Mouse (Mus musculus) lung, postnatal 25 days (tissue): Measurements from ENCODE around the gene Usp26.
A peak's percentile ranks its signal among the peaks of the same experiment; 100 is the strongest.

Source experiments
- DNase-seq: peaks from one replicate; pipeline ENCODE4 v3.0.0; 2022; ENCODE audit warnings: low spot score

The Usp26 gene

GRCm38 (mm10) chrX:51801133-51801532 lies at the start of gene Usp26:
Gene Usp26, minus strand, starts transcription at chrX:51801233.
- DNase-seq: no peak

DNA sequence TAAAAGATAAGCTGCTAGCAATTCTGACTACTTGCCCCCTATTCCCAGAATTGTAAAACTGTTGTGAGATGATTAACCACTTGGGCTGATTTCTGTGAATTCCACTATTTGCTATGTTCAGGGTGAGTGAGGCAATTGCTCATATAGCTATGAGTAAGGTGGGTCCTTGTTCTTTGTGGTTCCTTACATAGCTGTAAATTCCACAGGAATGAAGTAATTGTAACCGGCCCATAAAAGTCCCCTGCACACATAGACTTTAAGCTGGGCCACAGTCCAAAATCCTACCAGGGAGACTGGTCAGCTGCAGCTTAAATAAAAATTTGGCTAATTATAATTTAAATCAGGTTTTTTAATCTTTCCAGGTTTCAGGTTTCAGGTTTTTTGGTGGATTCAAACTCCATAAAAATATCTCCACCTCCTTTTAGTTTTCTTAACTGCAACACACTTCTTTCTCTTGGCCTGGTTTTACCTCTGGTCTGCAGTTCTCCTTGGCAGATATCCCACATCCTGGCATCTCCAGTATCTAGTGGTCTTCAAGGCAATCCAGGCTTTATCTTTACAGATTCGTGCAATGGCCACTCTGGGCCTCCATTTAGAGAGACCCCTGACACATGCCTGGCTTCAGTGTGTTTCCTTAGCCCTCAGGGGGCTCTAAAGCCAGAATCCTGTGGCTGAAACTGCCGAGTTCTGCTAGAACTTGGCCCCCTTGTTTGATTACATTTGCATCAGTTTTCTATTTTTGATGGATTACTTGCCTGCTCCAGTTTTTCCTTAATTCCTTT lies 13.6 kb upstream of the Usp26 start:
- DNase-seq: no peak

- DNase-seq: no peak
Measured at GRCm38 (mm10) chrX:51767457-51767856, 33.6 kb downstream of the Usp26 start.

DNA sequence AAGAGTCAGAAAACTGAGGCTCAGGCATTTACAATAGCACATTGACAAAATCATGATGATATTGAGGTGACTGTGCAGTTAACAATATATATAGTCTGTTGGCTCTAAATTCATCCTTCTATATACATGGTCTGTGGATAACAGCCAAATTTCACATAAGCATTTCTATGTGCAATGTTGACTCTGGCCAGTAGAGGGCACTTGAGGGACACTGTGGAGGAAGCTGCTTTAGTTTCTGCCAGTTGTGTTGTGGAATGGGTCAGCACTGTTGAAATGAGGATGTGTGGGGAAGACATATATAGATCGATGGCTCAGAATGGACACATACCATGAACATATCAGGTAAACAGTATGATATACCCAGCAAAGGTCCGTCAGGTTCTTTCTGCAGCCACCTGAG lies 64.6 kb downstream of the Usp26 start:
- peak; percentile 16 for DNase-seq

DNA sequence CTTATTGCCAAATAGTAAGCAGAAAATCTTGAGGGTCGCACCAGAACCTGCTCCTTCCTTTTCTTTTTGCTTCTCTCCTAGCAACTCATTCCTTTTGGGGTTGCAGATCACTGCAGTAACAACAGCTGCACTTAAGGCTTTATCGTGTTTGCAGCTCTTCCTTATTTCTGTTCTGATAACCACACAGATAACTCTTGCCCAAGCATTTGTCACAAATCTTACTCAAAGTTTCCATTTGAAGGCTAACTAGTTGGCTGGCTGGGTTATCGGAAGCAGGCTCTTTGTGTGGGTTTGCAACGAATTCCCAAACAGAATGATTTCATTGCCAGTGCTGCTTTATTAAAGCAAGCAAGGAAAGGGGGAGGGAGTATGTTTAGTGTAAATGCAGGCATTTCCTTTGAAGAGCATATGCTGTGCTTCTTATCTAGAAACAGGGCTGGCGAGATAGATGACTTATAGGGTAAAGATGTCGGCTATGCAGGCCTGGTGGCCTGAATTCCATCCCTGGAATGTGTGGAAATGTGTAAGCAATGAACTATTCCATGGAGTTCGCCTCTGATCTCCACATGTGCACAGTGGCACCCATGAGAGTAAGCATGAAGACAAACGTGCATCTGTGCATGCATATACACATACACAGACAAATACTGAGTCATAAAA lies 86.8 kb downstream of the Usp26 start:
- no peak for DNase-seq

GRCm38 (mm10) chrX:51712996-51713395 lies 88.0 kb downstream of the Usp26 start:
- no peak for DNase-seq
